Mouse (Mus musculus) effector memory CD4-positive, alpha-beta T cell, adult 5 months (primary cell): ENCODE measurements around the gene Lss. TPM values are rescaled to one million over a fixed set of nuclear protein-coding genes. Genes with fewer than 3 reads are reported as not detected.

ENCODE experiments used
- polyA plus RNA-seq: library from polyadenylated mRNA; unstranded; fragments of 100-300 nt; shearing (Covaris generic); gene quantifications from one replicate; pipeline ENCODE4 v1.2.1, GENCODE M21; 2017

Gene Lss
- polyA plus RNA-seq, result 18.0 TPM

GRCm38 (mm10) chr10:76531375-76531774 lies at the start of gene Lss:
Lss (plus strand) TSS chr10:76531588.

GRCm38 (mm10) chr10:76561972-76562371 lies 30.6 kb downstream of the Lss start, which contains the start of gene Spatc1l:
Spatc1l (plus strand) TSS chr10:76562272.

GRCm38 (mm10) chr10:76575374-76575773 lies 44.0 kb downstream of the Lss start, which contains the start of gene Ftcd:
Ftcd (plus strand) TSS chr10:76575648.

Other genes with a start within 250 kb of the Lss start
- gene Dip2a, start 186.3 kb upstream of the Lss start, polyA plus RNA-seq, result 5.9 TPM
- gene AC141477.1, start 91.1 kb upstream of the Lss start, polyA plus RNA-seq, result 15.0 TPM
- 28.3 TPM for gene Pcnt, start 88.8 kb upstream of the Lss start, polyA plus RNA-seq
- not detected for gene 2610028H24Rik, start 82.5 kb upstream of the Lss start, polyA plus RNA-seq
- 62.4 TPM for gene Mcm3ap, start 62.7 kb upstream of the Lss start, polyA plus RNA-seq
- gene Ybey, start 62.5 kb upstream of the Lss start, polyA plus RNA-seq, result 1.0 TPM
- gene Spatc1l, start 30.7 kb downstream of the Lss start, polyA plus RNA-seq, result not detected
- gene Ftcd, start 44.1 kb downstream of the Lss start, polyA plus RNA-seq, result not detected
- gene Col6a2, start 92.0 kb downstream of the Lss start, polyA plus RNA-seq, result not detected
- not detected for gene Col6a1, start 194.6 kb downstream of the Lss start, polyA plus RNA-seq